Mouse (Mus musculus): Measurements from ENCODE around the gene Siae. TPM values are rescaled to one million over a fixed set of nuclear protein-coding genes. Genes with fewer than 3 reads are reported as not detected.
A peak's percentile ranks its signal among the peaks of the same experiment; 100 is the strongest.

Gene Siae
- polyA plus RNA-seq, 1 experiment from 2014 or later: 26.7 TPM

GRCm38 (mm10) chr9:37624502-37624901 lies 69.0 kb downstream of the Siae start:
- ATAC-seq: no peak
- no peak for DNase-seq (ENCODE audit: low read depth, low spot score)
- POLR2A ChIA-PET: interaction anchor here (0.5 to 1.0 kb wide), 2 partner anchors 62 to 118 kb away, joined by 3 to 5 read pairs; no protein-coding TSS in a partner anchor
- in situ Hi-C loops (cut with MboI; ENCODE audit: low pct_unique_long_range_greater_than_20kb): no loop called here
- no peak for TF ChIP-seq CTCF (IDR thresholded peaks at IDR 0.05)
- H3K27me3 ChIP-seq: no peaks in the 10 kb centered on the region
- CTCF ChIA-PET: interaction anchor here (1.2 kb wide), 1 partner anchor 11 kb away, joined by 3 read pairs; no protein-coding TSS in a partner anchor

GRCm38 (mm10) chr9:37625129-37625528 lies 69.6 kb downstream of the Siae start:
- no peak for DNase-seq (ENCODE audit: low read depth, low spot score)
- H3K27me3 ChIP-seq: no peaks in the 10 kb centered on the region
- CTCF ChIA-PET: interaction anchor here (0.7 to 1.2 kb wide), 2 partner anchors 11 kb away, joined by 3 read pairs; no protein-coding TSS in a partner anchor
- no peak for ATAC-seq
- POLR2A ChIA-PET: interaction anchor here (1.0 kb wide), 1 partner anchor 118 kb away, joined by 3 read pairs; no protein-coding TSS in a partner anchor
- in situ Hi-C loops (cut with MboI; ENCODE audit: low pct_unique_long_range_greater_than_20kb): no loop called here
- TF ChIP-seq CTCF (IDR thresholded peaks at IDR 0.05): no peak

- H3K27me3 ChIP-seq: no peaks in the 10 kb centered on the region
- CTCF ChIA-PET: interaction anchor here (0.7 kb wide), 1 partner anchor 10 kb away, joined by 3 read pairs; no protein-coding TSS in a partner anchor
- no peak for TF ChIP-seq CTCF (IDR thresholded peaks at IDR 0.05)
- POLR2A ChIA-PET: interaction anchor here (1.0 kb wide), 1 partner anchor 119 kb away, joined by 3 read pairs; no protein-coding TSS in a partner anchor
- ATAC-seq (no peak), DNase-seq (ENCODE audit: low read depth, low spot score) (no peak)
- in situ Hi-C loops (cut with MboI; ENCODE audit: low pct_unique_long_range_greater_than_20kb): no loop called here
Observed at GRCm38 (mm10) chr9:37625641-37626040, 70.1 kb downstream of the Siae start.

- TF ChIP-seq CTCF (IDR thresholded peaks at IDR 0.05): no peak
- ChIA-PET POLR2A (no interaction called here), CTCF (interaction anchor here (0.7 kb wide), 1 partner anchor 10 kb away, joined by 3 read pairs; no protein-coding TSS in a partner anchor)
- in situ Hi-C loops (cut with MboI; ENCODE audit: low pct_unique_long_range_greater_than_20kb): no loop called here
- no peak for ATAC-seq
- DNase-seq (ENCODE audit: low read depth, low spot score): no peak
- H3K27me3 ChIP-seq: no peaks in the 10 kb centered on the region
Observed at GRCm38 (mm10) chr9:37626103-37626567, 70.6 kb downstream of the Siae start.

GRCm38 (mm10) chr9:37627263-37627662 lies 71.8 kb downstream of the Siae start:
- TF ChIP-seq CTCF (IDR thresholded peaks at IDR 0.05): no peak

GRCm38 (mm10) chr9:37628581-37628980 lies 73.1 kb downstream of the Siae start:
- H3K27me3 ChIP-seq: no peaks in the 10 kb centered on the region
- in situ Hi-C loops (cut with MboI; ENCODE audit: low pct_unique_long_range_greater_than_20kb): no loop called here
- CTCF ChIA-PET: no interaction called here
- POLR2A ChIA-PET: no interaction called here
- TF ChIP-seq CTCF (IDR thresholded peaks at IDR 0.05): no peak
- DNase-seq (ENCODE audit: low read depth, low spot score): no peak
- no peak for ATAC-seq

More at GRCm38 (mm10) chr9:37627263-37627662, 71.8 kb downstream of the Siae start:
- ATAC-seq (no peak), DNase-seq (ENCODE audit: low read depth, low spot score) (no peak)
- H3K27me3 ChIP-seq: no peaks in the 10 kb centered on the region
- in situ Hi-C loops (cut with MboI; ENCODE audit: low pct_unique_long_range_greater_than_20kb): no loop called here
- ChIA-PET CTCF (no interaction called here), POLR2A (no interaction called here)

GRCm38 (mm10) chr9:37629941-37630340 lies 74.4 kb downstream of the Siae start:
- no peaks in the 10 kb centered on the region for H3K27me3 ChIP-seq
- ChIA-PET CTCF (interaction anchor here (1.8 kb wide), 1 partner anchor 15 kb away, joined by 7 read pairs; no protein-coding TSS in a partner anchor), POLR2A (no interaction called here)
- in situ Hi-C loops (cut with MboI; ENCODE audit: low pct_unique_long_range_greater_than_20kb): no loop called here
- DNase-seq (ENCODE audit: low read depth, low spot score): no peak
- no peak for TF ChIP-seq CTCF (IDR thresholded peaks at IDR 0.05)
- no peak for ATAC-seq

GRCm38 (mm10) chr9:37632305-37632704 lies 76.8 kb downstream of the Siae start:
- DNase-seq (ENCODE audit: low read depth, low spot score): no peak
- in situ Hi-C loops (cut with MboI; ENCODE audit: low pct_unique_long_range_greater_than_20kb): no loop called here
- CTCF ChIA-PET: interaction anchor here (1.1 to 3.6 kb wide), 3 partner anchors 19 to 300 kb away, joined by 3 to 12 read pairs (median 3); no protein-coding TSS in a partner anchor
- no peak for TF ChIP-seq CTCF (IDR thresholded peaks at IDR 0.05)
- POLR2A ChIA-PET: no interaction called here
- H3K27me3 ChIP-seq: no peaks in the 10 kb centered on the region
- no peak for ATAC-seq

- ChIA-PET POLR2A (no interaction called here), CTCF (interaction anchor here (3.6 kb wide), 1 partner anchor 203 kb away, joined by 12 read pairs; no protein-coding TSS in a partner anchor)
- in situ Hi-C loops (cut with MboI; ENCODE audit: low pct_unique_long_range_greater_than_20kb): no loop called here
Observed at GRCm38 (mm10) chr9:37634269-37634668, 78.8 kb downstream of the Siae start.

GRCm38 (mm10) chr9:37636335-37636734 lies 80.8 kb downstream of the Siae start:
- in situ Hi-C loops (cut with MboI; ENCODE audit: low pct_unique_long_range_greater_than_20kb): no loop called here
- CTCF ChIA-PET: interaction anchor here (0.6 to 1.2 kb wide), 9 partner anchors 11 to 231 kb away, joined by 3 to 7 read pairs (median 3); partner anchors contain the start of gene Tbrg1
- no peak for DNase-seq (ENCODE audit: low read depth, low spot score)
- ATAC-seq: peak; percentile 63
- H3K27me3 ChIP-seq: no peaks in the 10 kb centered on the region
- TF ChIP-seq CTCF (IDR thresholded peaks at IDR 0.05): peak; percentile 93
- POLR2A ChIA-PET: interaction anchor here (0.7 kb wide), 1 partner anchor 199 kb away, joined by 3 read pairs; no protein-coding TSS in a partner anchor

More at GRCm38 (mm10) chr9:37634269-37634668, 78.8 kb downstream of the Siae start:
- no peaks in the 10 kb centered on the region for H3K27me3 ChIP-seq
- ATAC-seq (no peak), DNase-seq (ENCODE audit: low read depth, low spot score) (no peak)
- no peak for TF ChIP-seq CTCF (IDR thresholded peaks at IDR 0.05)
